Mouse (Mus musculus): ENCODE results near the gene Slc1a2. TPM values are rescaled to one million over a fixed set of nuclear protein-coding genes. Genes with fewer than 3 reads are reported as not detected.

Gene Slc1a2
- polyA plus RNA-seq, 1 experiment = 1.6 TPM

- H3K27ac ChIP-seq (ENCODE audit: insufficient read depth, low read depth, low read length) = no peak overlapping the region
- 89% methylated on average over 4 of the region's 4 CpGs for WGBS
Measured at GRCm38 (mm10) chr2:102650322-102650721, 8.1 kb upstream of the Slc1a2 start.

DNA sequence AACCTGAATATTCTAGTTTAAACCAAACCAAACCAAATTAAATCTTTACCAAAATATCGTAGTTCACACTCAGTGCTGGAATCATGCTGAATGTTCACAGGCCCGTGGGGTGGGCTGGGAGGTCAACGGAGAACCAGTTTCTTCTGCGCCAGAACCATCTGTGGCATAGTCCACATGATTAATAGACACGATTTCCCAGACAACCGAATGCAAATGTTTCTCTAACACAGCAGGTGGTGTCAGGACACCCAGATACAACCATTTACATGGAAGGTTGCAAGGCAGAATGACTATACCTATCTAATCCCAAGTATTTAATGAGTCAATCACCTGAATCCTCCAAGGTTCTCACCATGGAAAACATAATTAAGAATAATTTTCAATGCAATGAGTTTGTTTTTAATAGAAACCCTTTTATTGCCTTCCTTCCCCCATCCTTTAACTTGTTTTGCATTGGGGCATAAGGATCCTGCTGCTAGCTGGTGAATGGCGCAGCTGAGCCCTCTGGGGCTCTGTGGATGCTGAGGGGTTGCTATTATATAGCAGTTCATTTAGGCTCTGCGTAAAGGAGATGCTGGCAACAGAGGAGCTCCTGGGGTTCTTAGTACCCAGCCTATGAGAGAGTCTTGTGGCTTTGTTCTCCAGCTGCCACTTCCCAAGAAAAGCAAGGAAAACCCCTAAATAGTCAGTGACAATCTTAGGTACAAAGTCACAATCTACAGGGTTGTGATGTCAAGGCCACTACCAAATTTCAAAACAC lies 2.3 kb upstream of the Slc1a2 start:
- TF ChIP-seq POLR2A (IDR thresholded peaks at IDR 0.05; ENCODE audit: low read depth, low read length) = no peak
- TF ChIP-seq CTCF (conservative IDR thresholded peaks at IDR 0.05; ENCODE audit: insufficient read depth, insufficient read length, low read depth, low read length) = no peak
- no peak overlapping the region for H3K4me3 ChIP-seq (ENCODE audit: insufficient read depth, low read depth, low read length)
- no peaks in the 10 kb centered on the region for H3K4me1 ChIP-seq (ENCODE audit: control insufficient read depth, insufficient read depth, low read length)
- no peak overlapping the region for H3K27ac ChIP-seq (ENCODE audit: insufficient read depth, low read depth, low read length)
- H3K36me3 ChIP-seq (ENCODE audit: control insufficient read depth, insufficient read depth, low read length) = no peaks in the 10 kb centered on the region
- H3K27me3 ChIP-seq (replicated peaks; ENCODE audit: control insufficient read depth, insufficient read depth, low read length) = no peaks in the 10 kb centered on the region; the same call in 1 of the 2 replicates
- WGBS = 84% methylated on average over 8 of the region's 8 CpGs
- DNase-seq = no peak

More at GRCm38 (mm10) chr2:102650322-102650721, 8.1 kb upstream of the Slc1a2 start:
- DNase-seq = no peak
- H3K36me3 ChIP-seq (ENCODE audit: control insufficient read depth, insufficient read depth, low read length) = no peaks in the 10 kb centered on the region
- H3K27me3 ChIP-seq (replicated peaks; ENCODE audit: control insufficient read depth, insufficient read depth, low read length) = no peaks in the 10 kb centered on the region
- no peak overlapping the region for H3K4me3 ChIP-seq (ENCODE audit: insufficient read depth, low read depth, low read length)
- TF ChIP-seq CTCF (conservative IDR thresholded peaks at IDR 0.05; ENCODE audit: insufficient read depth, insufficient read length, low read depth, low read length) (no peak), POLR2A (IDR thresholded peaks at IDR 0.05; ENCODE audit: low read depth, low read length) (no peak)
- no peaks in the 10 kb centered on the region for H3K4me1 ChIP-seq (ENCODE audit: control insufficient read depth, insufficient read depth, low read length)

DNA sequence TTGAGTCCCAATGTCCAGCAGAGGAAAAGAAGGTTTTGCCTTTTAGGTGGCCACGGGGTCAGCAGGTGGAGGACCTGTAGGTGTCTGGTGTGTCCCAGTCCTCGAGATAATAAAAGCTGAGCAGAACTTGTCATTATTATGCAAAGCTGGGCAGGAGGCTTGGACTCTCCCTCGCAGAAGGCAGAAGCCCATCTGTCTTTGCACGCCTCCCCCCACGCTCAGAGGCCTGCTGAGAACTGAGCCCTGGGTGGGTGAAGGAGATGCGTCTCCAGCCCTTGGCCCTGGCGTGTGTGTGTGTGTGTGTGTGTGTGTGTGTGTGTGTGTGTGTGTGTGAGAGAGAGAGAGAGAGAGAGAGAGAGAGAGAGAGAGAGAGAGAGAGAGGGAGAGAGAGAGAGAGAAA lies 733 bp upstream of the Slc1a2 start:
- no peaks in the 10 kb centered on the region for H3K36me3 ChIP-seq (ENCODE audit: control insufficient read depth, insufficient read depth, low read length)
- no peak overlapping the region for H3K27ac ChIP-seq (ENCODE audit: insufficient read depth, low read depth, low read length)
- H3K27me3 ChIP-seq (replicated peaks; ENCODE audit: control insufficient read depth, insufficient read depth, low read length) = no peaks in the 10 kb centered on the region; the same call in 1 of the 2 replicates
- 40% methylated on average over 7 of the region's 7 CpGs for WGBS
- H3K4me3 ChIP-seq (ENCODE audit: insufficient read depth, low read depth, low read length) = no peak overlapping the region
- no peak for DNase-seq
- TF ChIP-seq POLR2A (IDR thresholded peaks at IDR 0.05; ENCODE audit: low read depth, low read length) (no peak), CTCF (conservative IDR thresholded peaks at IDR 0.05; ENCODE audit: insufficient read depth, insufficient read length, low read depth, low read length) (no peak)
- no peaks in the 10 kb centered on the region for H3K4me1 ChIP-seq (ENCODE audit: control insufficient read depth, insufficient read depth, low read length)

- H3K4me3 ChIP-seq (ENCODE audit: insufficient read depth, low read depth, low read length) = peak overlapping the region; percentile 55
- no peaks in the 10 kb centered on the region for H3K36me3 ChIP-seq (ENCODE audit: control insufficient read depth, insufficient read depth, low read length)
- H3K27me3 ChIP-seq (replicated peaks; ENCODE audit: control insufficient read depth, insufficient read depth, low read length) = no peaks in the 10 kb centered on the region; the same call in 1 of the 2 replicates
- H3K4me1 ChIP-seq (ENCODE audit: control insufficient read depth, insufficient read depth, low read length) = no peaks in the 10 kb centered on the region
- no peak for TF ChIP-seq POLR2A (IDR thresholded peaks at IDR 0.05; ENCODE audit: low read depth, low read length)
- no peak for TF ChIP-seq CTCF (conservative IDR thresholded peaks at IDR 0.05; ENCODE audit: insufficient read depth, insufficient read length, low read depth, low read length)
- 1% methylated on average over 80 of the region's 80 CpGs for WGBS
- no peak for DNase-seq
- H3K27ac ChIP-seq (ENCODE audit: insufficient read depth, low read depth, low read length) = no peak overlapping the region
Measured at GRCm38 (mm10) chr2:102658661-102659520, 432 bp downstream of the Slc1a2 start.

DNA sequence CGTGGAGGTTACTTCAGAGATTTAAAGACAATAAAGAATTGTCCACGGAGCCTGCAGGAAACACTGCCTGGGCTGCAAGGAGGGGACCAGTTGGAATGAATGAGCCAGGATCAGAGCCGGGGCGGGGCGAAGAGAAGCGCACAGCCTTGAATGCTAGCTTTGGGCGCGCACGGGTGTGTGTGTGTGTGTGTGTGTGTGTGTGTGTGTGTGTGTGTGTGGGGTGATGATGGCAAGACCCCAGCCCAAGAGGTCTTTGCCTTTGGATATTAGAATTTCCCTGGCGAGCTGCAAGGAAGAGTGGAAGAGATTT lies 1.0 kb downstream of the Slc1a2 start:
- H3K27me3 ChIP-seq (replicated peaks; ENCODE audit: control insufficient read depth, insufficient read depth, low read length) = no peaks in the 10 kb centered on the region; the same call in 1 of the 2 replicates
- H3K27ac ChIP-seq (ENCODE audit: insufficient read depth, low read depth, low read length) = no peak overlapping the region
- 3% methylated on average over 10 of the region's 10 CpGs for WGBS
- no peak for DNase-seq
- H3K36me3 ChIP-seq (ENCODE audit: control insufficient read depth, insufficient read depth, low read length) = no peaks in the 10 kb centered on the region
- H3K4me3 ChIP-seq (ENCODE audit: insufficient read depth, low read depth, low read length) = no peak overlapping the region
- no peaks in the 10 kb centered on the region for H3K4me1 ChIP-seq (ENCODE audit: control insufficient read depth, insufficient read depth, low read length)
- TF ChIP-seq POLR2A (IDR thresholded peaks at IDR 0.05; ENCODE audit: low read depth, low read length) (no peak), CTCF (conservative IDR thresholded peaks at IDR 0.05; ENCODE audit: insufficient read depth, insufficient read length, low read depth, low read length) (no peak)

DNA sequence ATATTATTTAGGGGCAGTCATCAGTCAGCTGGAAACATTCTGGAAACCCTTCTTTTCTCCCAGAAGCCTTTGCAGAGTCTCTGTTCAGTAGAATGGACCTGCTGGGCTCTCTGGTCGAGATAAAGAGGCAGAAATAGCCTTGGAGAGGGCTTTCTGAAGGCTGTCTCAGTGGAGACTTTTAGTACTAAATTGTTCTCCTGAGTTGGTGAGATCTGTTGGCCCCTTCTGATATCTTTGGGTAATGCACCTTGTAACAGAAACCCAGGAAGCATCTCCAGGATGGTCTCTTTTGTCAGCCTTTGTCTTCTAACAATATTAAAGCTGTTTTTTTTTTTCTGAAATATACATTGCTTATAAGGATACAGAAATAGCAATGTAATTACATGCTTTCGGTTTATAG lies 2.6 kb downstream of the Slc1a2 start:
- H3K27me3 ChIP-seq (replicated peaks; ENCODE audit: control insufficient read depth, insufficient read depth, low read length) = no peaks in the 10 kb centered on the region; the same call in 1 of the 2 replicates
- H3K4me3 ChIP-seq (ENCODE audit: insufficient read depth, low read depth, low read length) = no peak overlapping the region
- DNase-seq = no peak
- no peak for TF ChIP-seq CTCF (conservative IDR thresholded peaks at IDR 0.05; ENCODE audit: insufficient read depth, insufficient read length, low read depth, low read length)
- TF ChIP-seq POLR2A (IDR thresholded peaks at IDR 0.05; ENCODE audit: low read depth, low read length) = no peak
- H3K27ac ChIP-seq (ENCODE audit: insufficient read depth, low read depth, low read length) = no peak overlapping the region
- H3K36me3 ChIP-seq (ENCODE audit: control insufficient read depth, insufficient read depth, low read length) = no peaks in the 10 kb centered on the region
- 66% methylated on average over 2 of the region's 2 CpGs for WGBS
- H3K4me1 ChIP-seq (ENCODE audit: control insufficient read depth, insufficient read depth, low read length) = no peaks in the 10 kb centered on the region

DNA sequence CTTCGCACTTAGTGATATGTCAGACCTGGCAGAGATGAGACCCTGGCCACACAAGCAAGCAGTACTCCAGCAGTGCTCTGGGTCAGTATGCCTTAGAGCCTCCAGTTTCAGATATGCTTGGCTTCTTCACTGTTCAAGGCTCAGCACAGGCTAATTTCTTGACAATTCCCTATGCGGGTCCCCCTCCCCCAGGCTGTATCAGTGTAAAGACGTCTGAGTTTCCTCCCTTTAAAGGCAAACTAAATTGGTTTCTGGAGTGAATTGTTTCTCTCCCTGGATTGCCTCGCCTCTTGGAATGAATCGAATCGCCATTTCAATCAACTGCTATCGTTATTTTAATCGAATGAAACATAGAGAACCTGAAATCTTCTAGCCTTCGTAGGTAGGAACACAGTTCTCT lies 4.5 kb downstream of the Slc1a2 start:
- no peak overlapping the region for H3K4me3 ChIP-seq (ENCODE audit: insufficient read depth, low read depth, low read length)
- WGBS = 59% methylated on average over 9 of the region's 9 CpGs
- H3K4me1 ChIP-seq (ENCODE audit: control insufficient read depth, insufficient read depth, low read length) = no peaks in the 10 kb centered on the region
- TF ChIP-seq POLR2A (IDR thresholded peaks at IDR 0.05; ENCODE audit: low read depth, low read length) (no peak), CTCF (conservative IDR thresholded peaks at IDR 0.05; ENCODE audit: insufficient read depth, insufficient read length, low read depth, low read length) (no peak)
- no peaks in the 10 kb centered on the region for H3K27me3 ChIP-seq (replicated peaks; ENCODE audit: control insufficient read depth, insufficient read depth, low read length)
- DNase-seq = no peak
- no peaks in the 10 kb centered on the region for H3K36me3 ChIP-seq (ENCODE audit: control insufficient read depth, insufficient read depth, low read length)
- H3K27ac ChIP-seq (ENCODE audit: insufficient read depth, low read depth, low read length) = no peak overlapping the region
